24 mouse cellular contexts compared by ENCODE assay signal in the genomic region with DNA sequence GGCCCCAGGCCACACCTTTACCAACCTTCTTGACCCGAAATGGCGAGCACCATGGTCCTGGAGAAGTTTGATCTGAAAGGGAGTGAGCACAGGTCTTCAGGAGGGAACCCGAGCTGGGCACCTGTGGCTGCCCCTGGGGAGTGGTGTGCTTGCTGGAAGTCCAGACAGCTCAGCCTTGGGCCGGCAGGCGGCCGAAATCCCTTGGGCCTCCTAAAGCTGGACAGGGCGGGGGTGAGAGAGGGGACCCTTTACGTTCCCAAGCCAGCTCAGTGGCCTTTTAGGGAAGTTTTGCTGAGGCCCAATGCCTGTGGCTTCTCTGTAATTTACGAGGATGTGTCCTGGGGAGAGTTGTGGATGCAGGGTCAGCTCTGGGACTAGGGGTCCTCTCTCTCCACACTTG. TPM values are rescaled to one million over a fixed set of nuclear protein-coding genes. Genes with fewer than 3 reads are reported as not detected.
"Had no signal": no experiment of that assay in that cellular context is flagged by ENCODE, and none has a peak within 500 bp of the region (broad histone marks: within the 10 kb centered on the region; RNA-seq: fewer than 3 reads in every experiment).

No protein-coding gene starts in this region.

- H3K36me3 ChIP-seq: limb, embryonic 10.5 days; limb, embryonic 13.5 days; liver, embryonic 12.5 days; liver, embryonic 15.5 days; lung, embryonic 15.5 days; midbrain, embryonic 12.5 days; midbrain, embryonic 15.5 days; neural tube, embryonic 12.5 days; neural tube, embryonic 15.5 days had no signal

- H3K4me2 ChIP-seq: limb, embryonic 13.5 days; liver, embryonic 12.5 days; liver, embryonic 15.5 days; lung, embryonic 15.5 days; midbrain, embryonic 12.5 days; midbrain, embryonic 15.5 days; neural tube, embryonic 12.5 days; neural tube, embryonic 15.5 days had no signal

- H3K9ac ChIP-seq: limb, embryonic 13.5 days; liver, embryonic 12.5 days; liver, embryonic 15.5 days; lung, embryonic 15.5 days; midbrain, embryonic 12.5 days; midbrain, embryonic 15.5 days; neural tube, embryonic 12.5 days; neural tube, embryonic 15.5 days had no signal

- H3K27ac ChIP-seq: kidney, postnatal 0 days; layer of hippocampus, adult 2 months; limb, embryonic 10.5 days; limb, embryonic 13.5 days; liver, embryonic 12.5 days; liver, embryonic 15.5 days; macrophage; midbrain, embryonic 12.5 days; midbrain, embryonic 15.5 days; neural tube, embryonic 12.5 days; neural tube, embryonic 15.5 days had no signal

- H3K4me3 ChIP-seq: layer of hippocampus, adult 2 months; limb, embryonic 10.5 days; limb, embryonic 13.5 days; liver, embryonic 12.5 days; liver, embryonic 15.5 days; lung, embryonic 15.5 days; midbrain, embryonic 12.5 days; midbrain, embryonic 15.5 days; neural tube, embryonic 12.5 days; neural tube, embryonic 15.5 days had no signal

- DNase-seq: layer of hippocampus, adult 9-11 months; liver; lung, adult 18-20 months; lung, postnatal 14 days; right cerebral cortex, adult 18-20 months; right cerebral cortex, postnatal 14 days; right cerebral cortex, postnatal 4 days; thymus, adult 2 months; thymus, postnatal 14 days; thymus, postnatal 4 days had no signal

- H3K9me3 ChIP-seq: limb, embryonic 10.5 days; limb, embryonic 13.5 days; liver, embryonic 12.5 days; liver, embryonic 15.5 days; lung, embryonic 15.5 days; midbrain, embryonic 12.5 days; midbrain, embryonic 15.5 days; neural tube, embryonic 12.5 days; neural tube, embryonic 15.5 days had no signal

- H3K4me1 ChIP-seq: midbrain, embryonic 12.5 days; midbrain, embryonic 15.5 days; neural tube, embryonic 12.5 days; neural tube, embryonic 15.5 days had no signal

- H3K27me3 ChIP-seq: limb, embryonic 13.5 days; liver, embryonic 12.5 days; liver, embryonic 15.5 days; lung, embryonic 15.5 days; midbrain, embryonic 12.5 days; midbrain, embryonic 15.5 days; neural tube, embryonic 12.5 days; neural tube, embryonic 15.5 days had no signal

- ATAC-seq: inflammation-experienced regulatory T-cells, adult 6 months; intestine, embryonic 16.5 days; liver, embryonic 12.5 days; midbrain, embryonic 15.5 days had no signal

RNA-seq across cellular contexts. Expression of gene P2rx1, which starts 8.2 kb away (rescaled TPM):
- polyA plus RNA-seq: inflammation-experienced regulatory T-cells, adult 6 months had no signal

RNA-seq across cellular contexts. Expression of gene Camkk1, which starts 28.1 kb away (rescaled TPM):
- polyA plus RNA-seq: macrophage had no signal
